Mouse (Mus musculus) spleen, adult 2 months (tissue): Measurements from ENCODE around the gene Itpr1.
A peak's percentile ranks its signal among the peaks of the same experiment; 100 is the strongest.

ENCODE experiments used
- CTCF ChIP-seq: fragments of 200-500 bp; IDR thresholded peaks from 2 replicates; pipeline ENCODE4 v1.5.1; 2011; ENCODE audit warnings: mild to moderate bottlenecking, inconsistent platforms; ENCODE audit not compliant: insufficient read depth, insufficient read length, insufficient replicate concordance; ENCODE audit errors: extremely low read depth
- POLR2A ChIP-seq: fragments of 200-500 bp; IDR thresholded peaks from 2 replicates; pipeline ENCODE4 v1.6.1; 2011; ENCODE audit warnings: low read depth, low read length, inconsistent platforms

DNA sequence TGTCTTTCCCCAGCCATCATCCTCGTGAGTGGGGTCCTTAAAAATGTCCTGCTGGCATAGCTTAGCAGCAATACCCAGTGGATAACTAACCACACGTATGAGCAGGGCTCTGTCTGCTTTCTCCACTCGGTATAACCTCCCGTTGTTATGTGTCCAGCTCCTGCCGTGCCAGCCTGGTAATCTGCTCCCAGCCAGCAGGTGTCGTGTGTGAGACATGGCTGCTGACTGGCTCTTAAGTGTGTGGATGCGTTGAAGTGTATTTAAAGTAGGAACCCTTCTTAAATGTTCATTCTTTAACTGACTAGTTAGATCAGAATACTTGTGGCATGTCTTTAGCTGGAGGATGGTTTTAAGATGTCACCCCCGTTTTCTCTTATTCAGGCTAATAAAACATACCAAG lies 204.6 kb downstream of the Itpr1 start:
- TF ChIP-seq POLR2A (no peak), CTCF (peak; percentile 72; the same call in 1 of the 2 replicates)
